13 mouse cellular contexts compared by ENCODE assay signal in the genomic region with DNA sequence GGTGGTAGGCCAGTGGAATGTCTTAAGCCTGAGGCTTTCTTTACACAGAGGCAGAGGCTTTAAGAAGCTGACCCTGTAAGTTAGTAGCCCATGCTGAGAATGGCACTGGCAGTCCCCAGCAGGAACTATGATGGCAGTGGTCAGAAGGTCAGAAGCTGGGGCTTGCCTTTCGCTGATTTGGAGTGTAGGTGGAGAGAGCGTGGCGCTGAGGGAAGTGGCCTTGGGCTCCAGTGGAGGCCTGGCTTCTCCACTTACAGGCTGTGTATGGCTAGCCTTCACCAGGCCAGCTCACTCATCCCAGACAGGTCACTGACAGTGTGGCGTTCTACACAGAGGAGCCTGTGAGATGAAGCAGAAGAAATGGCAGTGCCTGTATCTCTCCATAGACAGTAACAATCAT. TPM values are rescaled to one million over a fixed set of nuclear protein-coding genes. Genes with fewer than 3 reads are reported as not detected.
DNase-seq lines count a peak whose midpoint lies in the region; ATAC-seq and TF ChIP-seq lines count a peak whose summit lies in the region.
"Had no signal": no experiment of that assay in that cellular context is flagged by ENCODE, and none has a peak within 500 bp of the region (broad histone marks: within the 10 kb centered on the region; RNA-seq: fewer than 3 reads in every experiment).

No protein-coding gene starts in this region.

- H3K27ac ChIP-seq in heart, embryonic 14.5 days (replicated peaks in 1 of 2; ENCODE audit: control insufficient read depth in 1 of 2, insufficient read depth in 1 of 2, low read depth in 2 of 2, low read length in 2 of 2), result peak overlapping the region in 1 of 2 experiments; percentile 81; a peak in 1 of 4 replicates
- 0 out of 2 replicates have a peak overlapping the region, but pooled peaks have one; percentile 15 for H3K27ac ChIP-seq in layer of hippocampus, adult 2 months
- H3K27ac ChIP-seq in liver, embryonic 16.5 days (ENCODE audit: low read length), result peak overlapping the region; percentile 69
- H3K27ac ChIP-seq: hindbrain, embryonic 15.5 days; limb, embryonic 12.5 days had no signal

- intact Hi-C loops in heart, postnatal 25 days (cut with DNase I), result no loop called here

- peaks cover 42% of the 10 kb centered on the region for H3K36me3 ChIP-seq in heart, embryonic 14.5 days (ENCODE audit: control insufficient read depth, insufficient read depth, low read length)
- no peaks in the 10 kb centered on the region; the same call in 1 of the 2 replicates for H3K36me3 ChIP-seq in liver, embryonic 16.5 days (ENCODE audit: control insufficient read depth, insufficient read depth)

- ATAC-seq in heart, embryonic 14.5 days (ENCODE audit: insufficient number of reproducible peaks, insufficient read depth, low FRiP score, low read depth), result no peak
- no peak for ATAC-seq in liver, embryonic 16.5 days (ENCODE audit: low read depth)

- H3K9ac ChIP-seq in heart, embryonic 14.5 days (ENCODE audit: low read length), result peak overlapping the region; percentile 35; the same call in 1 of the 2 replicates
- no peak overlapping the region for H3K9ac ChIP-seq in liver, embryonic 16.5 days (ENCODE audit: low read depth, low read length)
- H3K9ac ChIP-seq: hindbrain, embryonic 15.5 days; limb, embryonic 12.5 days had no signal

- H3K4me2 ChIP-seq in heart, embryonic 14.5 days (ENCODE audit: low read length), result no peak overlapping the region
- H3K4me2 ChIP-seq in liver, embryonic 16.5 days (ENCODE audit: low read depth, low read length), result no peak overlapping the region
- H3K4me2 ChIP-seq: hindbrain, embryonic 15.5 days; limb, embryonic 12.5 days had no signal

- no peak overlapping the region for H3K4me3 ChIP-seq in heart, embryonic 14.5 days (ENCODE audit: control insufficient read depth in 1 of 2, insufficient read depth in 1 of 2, low read depth in 1 of 2, low read length in 2 of 2)
- no peak overlapping the region for H3K4me3 ChIP-seq in layer of hippocampus, adult 2 months
- H3K4me3 ChIP-seq in liver, embryonic 16.5 days (ENCODE audit: low read depth, low read length), result no peak overlapping the region
- H3K4me3 ChIP-seq: hindbrain, embryonic 15.5 days; limb, embryonic 12.5 days had no signal

- no peaks in the 10 kb centered on the region for H3K27me3 ChIP-seq in heart, embryonic 14.5 days (ENCODE audit: control insufficient read depth, insufficient read depth, low read length)
- H3K27me3 ChIP-seq in liver, embryonic 16.5 days (ENCODE audit: control insufficient read depth, insufficient read depth, low read depth, low read length), result no peaks in the 10 kb centered on the region
- H3K27me3 ChIP-seq: hindbrain, embryonic 15.5 days; limb, embryonic 12.5 days had no signal

- H3K4me1 ChIP-seq in heart, embryonic 14.5 days (ENCODE audit: control insufficient read depth in 2 of 2, insufficient read depth in 2 of 2, low read length in 2 of 2), result peaks cover 57 to 89% of the 10 kb centered on the region in 2 experiments
- peaks cover 14% of the 10 kb centered on the region for H3K4me1 ChIP-seq in liver, embryonic 16.5 days (ENCODE audit: control insufficient read depth, low read depth, low read length)

- 84% methylated on average over 4 of the region's 4 CpGs for WGBS in heart, embryonic 14.5 days
- WGBS in liver, embryonic 16.5 days (ENCODE audit: insufficient replicate concordance), result 72% methylated on average over 4 of the region's 4 CpGs

- no peak for TF ChIP-seq CTCF in layer of hippocampus, adult 2 months (conservative IDR thresholded peaks at IDR 0.05)

- H3K9me3 ChIP-seq in heart, embryonic 14.5 days (ENCODE audit: control insufficient read depth, low read length), result no peaks in the 10 kb centered on the region
- H3K9me3 ChIP-seq in liver, embryonic 16.5 days (replicated peaks; ENCODE audit: control insufficient read depth, low read length), result no peaks in the 10 kb centered on the region
- H3K9me3 ChIP-seq: hindbrain, embryonic 15.5 days; limb, embryonic 12.5 days had no signal

- no peak for DNase-seq in heart, postnatal 25 days (ENCODE audit: low spot score)
- DNase-seq in layer of hippocampus, adult 2 months (ENCODE audit: low spot score in 2 of 2), result no peak
- no peak for DNase-seq in layer of hippocampus, adult 11-12 months (ENCODE audit: low spot score)
- peak; percentile 59 to 63 for DNase-seq in adrenal gland, postnatal 36 days
- DNase-seq in Muller cell, postnatal 12 days (ENCODE audit: inconsistent ontology term), result no peak
- DNase-seq: cerebellum, adult 9-11 months; kidney, postnatal 25 days; lung, postnatal 14 days; right cerebral cortex, postnatal 25 days had no signal

RNA-seq across cellular contexts. Expression of gene Ncs1, which starts 42.7 kb away (rescaled TPM):
- polyA plus RNA-seq in heart, embryonic 14.5 days (2014; fragmentation: Nextera tagmentation; extraction: Ambion mirVana), result 51.7 and 52.2 TPM in 2 replicates
- 10 to 100 TPM; 11.3 to 11.6 TPM for total RNA-seq in heart, postnatal 25 days (2021)
- 100 to 1,000 TPM; 285 to 294 TPM for total RNA-seq in layer of hippocampus, adult 2 months (2021)
- total RNA-seq in adrenal gland, postnatal 36 days (2021), result 1 to 10 TPM; 3.9 to 7.8 TPM
- 0.78 and 1.1 TPM in 2 replicates for polyA plus RNA-seq in liver, embryonic 16.5 days (2015; fragmentation: Nextera tagmentation; extraction: Ambion mirVana)

RNA-seq across cellular contexts. Expression of gene Gpr107, which starts 50.8 kb away (rescaled TPM):
- 26.6 and 27.3 TPM in 2 replicates for polyA plus RNA-seq in heart, embryonic 14.5 days (2014; fragmentation: Nextera tagmentation; extraction: Ambion mirVana)
- 10 to 100 TPM; 33.1 to 35.1 TPM for total RNA-seq in heart, postnatal 25 days (2021)
- 10 to 100 TPM; 50.5 to 53.1 TPM for total RNA-seq in layer of hippocampus, adult 2 months (2021)
- 10 to 100 TPM; 58.5 to 63.4 TPM for total RNA-seq in adrenal gland, postnatal 36 days (2021)
- 11.5 and 11.9 TPM in 2 replicates for polyA plus RNA-seq in liver, embryonic 16.5 days (2015; fragmentation: Nextera tagmentation; extraction: Ambion mirVana)

Comparison
In these comparisons a context has a peak if more than half of its experiments do, and no peak if none do; other contexts are left out.
1. DNase-seq: peak in adrenal gland, postnatal 36 days (2 of 2); none in heart, postnatal 25 days (single experiment), layer of hippocampus, adult 2 months (0 of 2), layer of hippocampus, adult 11-12 months (single experiment) and Muller cell, postnatal 12 days (single experiment).
2. RNA of gene Ncs1, which starts 42.7 kb away (total RNA-seq): 285 to 294 TPM in layer of hippocampus, adult 2 months; 11.3 to 11.6 TPM in heart, postnatal 25 days and 3.9 to 7.8 TPM in adrenal gland, postnatal 36 days; every median in the first group is over 10 times any median in the second.